Mouse (Mus musculus) layer of hippocampus, postnatal 25 days (tissue): ENCODE results near the gene Rnf121. TPM values are rescaled to one million over a fixed set of nuclear protein-coding genes. Genes with fewer than 3 reads are reported as not detected.

Source experiments
- DNase-seq, 2 experiments: peaks; one replicate each; pipeline ENCODE4 v3.0.0; 2022; ENCODE audit warnings: mixed read lengths in 2 of 2, low spot score in 1 of 2; ENCODE audit errors: extremely low spot score in 1 of 2
- total RNA-seq, 2 experiments: library from RNA; stranded (reverse); gene quantifications; 2 replicates each; pipeline ENCODE4 v1.2.3; 2021

Gene Rnf121
- total RNA-seq, 2 experiments from 2014 or later = 38.4 to 39.3 TPM

GRCm38 (mm10) chr7:102000921-102001630 is 64.2 kb downstream of the Rnf121 start:
- DNase-seq = no peak

DNA sequence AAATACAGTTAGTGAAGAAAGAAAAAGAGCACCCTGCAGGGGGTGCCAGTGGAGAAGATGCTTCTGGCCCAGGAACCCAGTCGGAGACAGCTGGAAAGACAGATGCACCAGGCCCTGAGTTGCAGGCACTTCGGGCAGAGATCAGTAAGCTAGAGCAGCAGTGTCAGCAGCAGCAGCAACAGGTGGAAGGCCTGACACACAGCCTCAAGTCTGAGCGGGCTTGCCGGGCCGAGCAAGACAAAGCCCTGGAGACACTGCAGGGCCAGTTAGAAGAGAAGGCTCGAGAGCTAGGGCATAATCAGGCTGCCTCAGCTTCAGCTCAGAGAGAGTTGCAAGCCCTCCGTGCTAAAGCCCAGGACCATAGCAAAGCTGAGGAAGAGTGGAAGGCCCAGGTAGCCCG is 65.0 kb downstream of the Rnf121 start:
- no peak for DNase-seq

GRCm38 (mm10) chr7:101999461-102000151 is 65.7 kb downstream of the Rnf121 start:
- DNase-seq = no peak

DNA sequence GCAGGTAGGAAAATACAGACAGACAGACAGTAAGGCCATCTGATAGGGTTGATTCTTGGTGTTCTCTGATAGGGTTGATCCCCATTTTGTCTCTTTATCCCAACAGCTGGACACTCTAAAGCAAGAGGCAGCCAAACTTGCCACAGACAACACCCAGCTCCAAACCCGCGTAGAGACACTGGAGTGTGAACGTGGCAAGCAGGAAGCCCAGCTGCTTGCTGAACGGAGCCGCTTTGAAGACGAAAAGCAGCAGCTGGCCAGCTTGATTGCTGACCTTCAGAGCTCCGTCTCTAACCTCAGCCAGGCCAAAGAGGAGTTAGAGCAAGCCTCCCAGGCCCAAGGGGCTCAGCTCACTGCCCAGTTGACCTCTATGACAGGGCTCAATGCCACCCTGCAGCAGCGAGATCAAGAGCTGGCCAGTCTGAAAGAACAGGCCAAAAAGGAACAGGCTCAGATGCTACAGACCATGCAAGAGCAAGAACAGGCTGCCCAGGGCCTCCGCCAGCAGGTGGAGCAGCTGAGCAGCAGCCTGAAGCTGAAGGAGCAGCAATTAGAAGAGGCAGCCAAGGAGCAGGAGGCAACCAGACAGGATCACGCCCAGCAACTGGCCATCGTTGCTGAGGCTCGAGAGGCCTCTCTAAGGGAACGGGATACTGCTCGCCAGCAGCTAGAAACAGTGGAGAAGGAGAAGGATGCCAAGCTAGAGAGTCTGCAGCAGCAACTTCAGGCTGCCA is 66.9 kb downstream of the Rnf121 start:
- peak; percentile 82 to 91 for DNase-seq

DNA sequence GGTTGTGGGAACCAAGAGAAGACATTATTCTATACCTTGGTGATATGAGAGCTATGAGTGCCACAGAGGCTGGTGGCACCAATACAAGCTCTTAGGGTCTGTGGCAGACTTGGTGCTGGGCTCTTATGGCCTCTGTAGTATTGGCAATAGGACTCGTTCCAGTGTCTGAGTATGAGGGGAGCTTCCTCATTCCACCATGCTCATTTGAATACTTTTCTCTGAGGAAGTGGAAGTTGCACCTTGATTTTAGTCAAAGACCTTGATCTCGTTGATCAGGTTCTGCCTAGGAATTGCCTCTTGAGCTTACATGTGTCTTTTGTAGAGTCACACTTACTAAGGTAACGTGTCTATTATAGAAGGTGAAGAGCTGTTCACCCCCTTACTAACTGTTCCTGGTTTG is 71.0 kb downstream of the Rnf121 start:
- no peak for DNase-seq

DNA sequence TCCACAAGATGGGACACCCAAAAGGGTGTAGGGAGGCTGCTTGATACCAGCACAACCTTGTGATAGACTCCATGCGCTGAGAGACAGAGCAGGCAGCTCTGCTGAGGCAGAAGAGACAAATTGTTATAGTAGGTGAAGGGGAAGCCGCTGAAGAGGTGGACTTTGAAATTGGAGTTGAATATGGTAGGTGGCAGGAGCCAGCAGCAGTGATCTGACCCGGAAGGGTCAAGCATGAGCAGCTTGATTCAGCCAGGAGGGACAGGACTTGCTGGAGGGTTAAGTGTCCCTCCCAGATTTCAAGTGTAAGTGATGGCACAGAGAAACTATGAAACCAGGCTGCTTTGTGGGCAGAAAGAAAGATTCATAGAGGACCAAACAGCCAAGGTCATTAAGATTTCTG is 80.2 kb downstream of the Rnf121 start:
- no peak for DNase-seq

- no peak for DNase-seq
Observed at GRCm38 (mm10) chr7:101982735-101983134, 82.5 kb downstream of the Rnf121 start.

- DNase-seq = no peak
Observed at GRCm38 (mm10) chr7:101974505-101974904, 90.8 kb downstream of the Rnf121 start.

DNA sequence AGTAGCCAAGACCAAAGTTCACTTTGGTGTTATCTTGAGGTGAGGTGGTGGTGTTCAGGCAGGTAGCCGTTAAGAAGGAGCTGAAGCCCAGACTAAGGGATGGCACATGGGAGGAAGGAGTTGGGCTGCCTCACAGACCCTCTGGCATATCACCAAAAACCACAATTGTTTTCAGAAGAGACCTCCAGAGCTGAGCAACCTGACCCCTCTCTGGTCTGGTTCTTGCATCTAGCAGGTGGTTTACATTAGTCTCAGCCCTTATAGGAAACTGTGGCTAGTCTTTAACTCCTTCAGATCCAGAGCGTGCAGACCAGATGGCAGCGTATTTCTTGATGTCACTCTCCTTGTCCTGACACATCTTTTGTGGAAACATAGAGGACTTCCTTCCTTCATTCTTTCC is 91.5 kb downstream of the Rnf121 start:
- DNase-seq = no peak

DNA sequence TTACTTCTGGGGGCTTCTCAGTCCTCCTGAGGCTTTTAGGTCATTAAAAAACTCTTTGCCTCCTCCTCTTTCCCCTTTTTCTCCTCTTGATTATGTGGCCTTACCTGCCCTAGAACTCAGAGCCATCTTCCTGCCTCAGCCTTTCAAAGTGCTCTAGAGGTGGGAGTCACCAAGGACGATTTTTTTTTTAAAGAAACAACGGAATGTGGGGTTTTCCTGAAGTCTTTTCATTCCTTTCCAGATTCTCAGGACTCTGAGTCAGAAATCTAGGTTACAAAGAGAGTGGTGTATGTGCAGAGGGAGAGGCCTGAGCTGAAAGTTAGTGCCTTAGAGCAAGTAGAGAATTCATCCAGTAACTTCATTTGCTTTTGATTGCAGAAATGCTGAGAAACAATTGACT is 93.5 kb downstream of the Rnf121 start:
- no peak for DNase-seq

GRCm38 (mm10) chr7:101970821-101971461 is 94.3 kb downstream of the Rnf121 start:
- peak; percentile 63 to 66 for DNase-seq

DNA sequence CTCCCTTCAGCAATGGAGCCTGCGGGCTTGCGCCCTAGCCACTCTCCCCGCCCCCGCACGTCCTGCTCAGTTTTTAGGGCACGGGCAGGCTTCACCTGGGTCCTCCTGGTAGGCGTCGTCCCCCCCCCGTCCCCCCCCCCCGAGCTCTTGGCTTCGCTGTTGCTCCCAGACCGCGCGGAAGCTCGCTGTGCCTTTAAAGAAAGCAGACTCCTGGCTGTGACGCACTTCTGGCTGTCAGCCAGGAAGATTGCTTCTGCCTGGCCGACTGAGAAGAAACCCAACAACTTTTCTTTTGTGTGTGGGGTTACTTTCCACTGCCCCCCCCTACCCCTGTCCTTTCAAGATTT is 94.9 kb downstream of the Rnf121 start:
- peak in 1 of 2 experiments; percentile 82 for DNase-seq

GRCm38 (mm10) chr7:101969694-101970428 is 95.4 kb downstream of the Rnf121 start:
- DNase-seq = peak; percentile 68 to 83

Other genes starting within 250 kb of the Rnf121 start
- not detected for gene Phox2a, start 247.2 kb downstream of the Rnf121 start, total RNA-seq
- 10 to 100 TPM; 31.6 to 44.8 TPM for gene Inppl1, start 227.2 kb downstream of the Rnf121 start, total RNA-seq
- under 1 TPM in 1 of 2 experiments, not detected in 1; 0.71 TPM for gene Folr2, start 208.3 kb downstream of the Rnf121 start, total RNA-seq
- 10 to 100 TPM; 28.4 to 35.1 TPM for gene Anapc15, start 201.8 kb downstream of the Rnf121 start, total RNA-seq
- gene Folr1, start 194.7 kb downstream of the Rnf121 start, total RNA-seq = 1 to 10 TPM; 1.9 to 2.1 TPM
- 100 to 1,000 TPM in 1 of 2 experiments, 10 to 100 TPM in 1; 97.8 to 102 TPM for gene Lamtor1, start 159.6 kb downstream of the Rnf121 start, total RNA-seq
- not detected for gene Tomt, start 159.1 kb downstream of the Rnf121 start, total RNA-seq
- gene Lrrc51, start 131.6 kb downstream of the Rnf121 start, total RNA-seq = 1 to 10 TPM; 6.0 to 6.8 TPM
- gene Numa1, start 131.4 kb downstream of the Rnf121 start, total RNA-seq = 10 to 100 TPM; 89.0 to 98.9 TPM
- gene Il18bp, start 46.8 kb downstream of the Rnf121 start, total RNA-seq = 1 to 10 TPM; 4.0 to 9.1 TPM
- 10 to 100 TPM; 24.7 to 26.4 TPM for gene Xndc1, start within 50 bp of the Rnf121 start, total RNA-seq
- gene Xntrpc, start 244 bp upstream of the Rnf121 start, total RNA-seq = 1 to 10 TPM; 2.0 to 2.2 TPM
- under 1 TPM; 0.52 to 0.69 TPM for gene Trpc2, start 17.6 kb upstream of the Rnf121 start, total RNA-seq
- gene Art1, start 36.3 kb upstream of the Rnf121 start, total RNA-seq = not detected
- gene Art5, start 44.0 kb upstream of the Rnf121 start, total RNA-seq = not detected
- under 1 TPM; 0.10 to 0.19 TPM for gene Chrna10, start 51.4 kb upstream of the Rnf121 start, total RNA-seq
- gene Nup98, start 144.7 kb upstream of the Rnf121 start, total RNA-seq = 10 to 100 TPM; 36.7 to 37.8 TPM
- 10 to 100 TPM; 27.7 to 34.0 TPM for gene Pgap2, start 144.7 kb upstream of the Rnf121 start, total RNA-seq
- gene Rhog, start 190.6 kb upstream of the Rnf121 start, total RNA-seq = 10 to 100 TPM; 28.9 to 30.2 TPM
- 10 to 100 TPM; 67.7 to 70.4 TPM for gene Stim1, start 202.3 kb upstream of the Rnf121 start, total RNA-seq